Mouse (Mus musculus): ENCODE data around the gene Sav1. TPM values are rescaled to one million over a fixed set of nuclear protein-coding genes. Genes with fewer than 3 reads are reported as not detected.

Sav1 gene
- total RNA-seq, 2 experiments from 2014 or later, result 35.5 to 96.8 TPM

- ATAC-seq (replicated peaks; ENCODE audit: poor library complexity), result no peak
These were observed 23.7 kb downstream of the Sav1 start for GRCm38 (mm10) chr12:69963141-69963540.

GRCm38 (mm10) chr12:69962468-69962867, 24.3 kb downstream of the Sav1 start:
- ATAC-seq (replicated peaks; ENCODE audit: poor library complexity), result peak; percentile 91

GRCm38 (mm10) chr12:69957378-69957777, 29.4 kb downstream of the Sav1 start:
- peak; percentile 64 for ATAC-seq (replicated peaks; ENCODE audit: poor library complexity)

- peak; percentile 34; the same call in 1 of the 2 replicates for ATAC-seq (replicated peaks; ENCODE audit: poor library complexity)
These were observed 39.3 kb downstream of the Sav1 start for GRCm38 (mm10) chr12:69947502-69947901.

- ATAC-seq (replicated peaks; ENCODE audit: poor library complexity), result no peak
These were observed 40.9 kb downstream of the Sav1 start for GRCm38 (mm10) chr12:69945861-69946260.

- no peak for ATAC-seq (replicated peaks; ENCODE audit: poor library complexity)
These were observed 45.0 kb downstream of the Sav1 start for GRCm38 (mm10) chr12:69941655-69942329.

- peak; percentile 61 for ATAC-seq (replicated peaks; ENCODE audit: poor library complexity)
These were observed 47.5 kb downstream of the Sav1 start for GRCm38 (mm10) chr12:69939291-69939690.

GRCm38 (mm10) chr12:69937731-69938130, 49.1 kb downstream of the Sav1 start:
- no peak for ATAC-seq (replicated peaks; ENCODE audit: poor library complexity)

- ATAC-seq (replicated peaks; ENCODE audit: poor library complexity), result peak; percentile 64
These were observed 60.1 kb downstream of the Sav1 start for GRCm38 (mm10) chr12:69926716-69927115.

GRCm38 (mm10) chr12:69924012-69924411, 62.8 kb downstream of the Sav1 start:
- peak; percentile 88 for ATAC-seq (replicated peaks; ENCODE audit: poor library complexity)

- peak; percentile 65 for ATAC-seq (replicated peaks; ENCODE audit: poor library complexity)
These were observed 63.2 kb downstream of the Sav1 start for GRCm38 (mm10) chr12:69923603-69924002.

GRCm38 (mm10) chr12:69923128-69923527, 63.7 kb downstream of the Sav1 start:
- ATAC-seq (replicated peaks; ENCODE audit: poor library complexity), result peak; percentile 40; the same call in 1 of the 2 replicates

GRCm38 (mm10) chr12:69922099-69922498, 64.7 kb downstream of the Sav1 start:
- no peak for ATAC-seq (replicated peaks; ENCODE audit: poor library complexity)

- peak; percentile 61 for ATAC-seq (replicated peaks; ENCODE audit: poor library complexity)
These were observed 68.9 kb downstream of the Sav1 start for GRCm38 (mm10) chr12:69917870-69918269.

Other genes with a start within 250 kb of the Sav1 start
- gene Cdkl1, start 195.7 kb downstream of the Sav1 start, total RNA-seq (2015), result not detected in 2 replicates
- gene Cdkl1, start 195.7 kb downstream of the Sav1 start, total RNA-seq (2017), result not detected in 2 replicates
- gene Atl1, start 94.4 kb downstream of the Sav1 start, total RNA-seq (2015), result 0.79 and 1.4 TPM in 2 replicates
- gene Atl1, start 94.4 kb downstream of the Sav1 start, total RNA-seq (2017), result 1.4 and 2.6 TPM in 2 replicates
- 14.9 and 17.7 TPM in 2 replicates for gene Map4k5, start 93.8 kb downstream of the Sav1 start, total RNA-seq (2015)
- 16.8 and 18.0 TPM in 2 replicates for gene Map4k5, start 93.8 kb downstream of the Sav1 start, total RNA-seq (2017)
- 117 and 120 TPM in 2 replicates for gene Nin, start 126.7 kb upstream of the Sav1 start, total RNA-seq (2015)
- 190 and 207 TPM in 2 replicates for gene Nin, start 126.7 kb upstream of the Sav1 start, total RNA-seq (2017)
- not detected in 2 replicates for gene Abhd12b, start 167.1 kb upstream of the Sav1 start, total RNA-seq (2015)
- gene Abhd12b, start 167.1 kb upstream of the Sav1 start, total RNA-seq (2017), result not detected in 2 replicates
- gene Pygl, start 244.5 kb upstream of the Sav1 start, total RNA-seq (2015), result 49.7 and 62.0 TPM in 2 replicates
- gene Pygl, start 244.5 kb upstream of the Sav1 start, total RNA-seq (2017), result 112 and 130 TPM in 2 replicates